ENCODE assay signal across 23 mouse cellular contexts in the genomic region with DNA sequence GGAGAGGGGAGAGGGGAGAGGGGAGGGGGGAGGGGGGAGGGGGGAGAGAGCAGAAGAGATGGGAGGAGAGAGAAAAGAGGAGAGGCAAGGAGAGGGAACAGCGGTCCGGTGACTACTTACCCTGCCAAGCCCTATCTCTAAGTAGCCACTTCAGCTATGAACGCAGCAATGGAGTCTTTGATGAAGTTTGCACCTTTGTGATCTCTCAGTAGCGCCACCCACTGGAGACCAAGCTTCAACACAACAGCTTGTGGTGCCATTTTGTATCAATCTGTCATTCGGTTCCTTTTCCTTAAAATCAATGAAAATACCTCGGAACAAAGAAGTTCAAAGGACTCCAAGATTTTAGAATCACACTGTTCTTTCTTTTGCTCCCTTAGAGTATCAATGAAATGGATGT.
DNase-seq lines count a peak whose midpoint lies in the region; ATAC-seq and TF ChIP-seq lines count a peak whose summit lies in the region.
"Had no signal": no experiment of that assay in that cellular context is flagged by ENCODE, and none has a peak within 500 bp of the region (broad histone marks: within the 10 kb centered on the region; RNA-seq: fewer than 3 reads in every experiment).

No protein-coding gene starts in this region.

- DNase-seq in lung, postnatal 0 days (ENCODE audit: low spot score), result peak; percentile 6
- DNase-seq in lung, postnatal 4 days, result no peak
- DNase-seq in ES-E14 (ENCODE audit: low read depth, low spot score) (peak; percentile 24), ZHBTc4 (ENCODE audit: low read depth, low spot score) (peak; percentile 53)
- peak; percentile 23 for DNase-seq in testis, postnatal 14 days (ENCODE audit: low spot score)
- DNase-seq in left cerebral cortex, postnatal 36 days (ENCODE audit: low spot score in 2 of 2), result no peak
- DNase-seq in embryo, embryonic 11 days, result no peak
- DNase-seq in forebrain, embryonic 11.5 days (ENCODE audit: low spot score), result no peak
- DNase-seq: adrenal gland, adult 2 months; adrenal gland, postnatal 25 days; cerebellum, adult 11-12 months; cerebellum, adult 8-10 months; cerebellum, postnatal 10 days; gastrocnemius, postnatal 10 days; heart, adult 11 months had no signal

- no peak for TF ChIP-seq CTCF in lung, postnatal 0 days (IDR thresholded peaks at IDR 0.05)

- H3K9ac ChIP-seq in lung, postnatal 0 days (replicated peaks; ENCODE audit: low read depth), result no peak overlapping the region
- H3K9ac ChIP-seq in ES-E14 (ENCODE audit: insufficient read depth, low read depth, low read length, poor library complexity, severe bottlenecking), result no peak overlapping the region
- no peak overlapping the region for H3K9ac ChIP-seq in forebrain, embryonic 11.5 days (ENCODE audit: low read length)
- H3K9ac ChIP-seq: embryonic facial prominence, embryonic 12.5 days; embryonic facial prominence, embryonic 15.5 days; forebrain, embryonic 12.5 days; forebrain, embryonic 15.5 days; hindbrain, embryonic 12.5 days; hindbrain, embryonic 15.5 days had no signal

- H3K9me3 ChIP-seq in lung, postnatal 0 days (ENCODE audit: low read length), result no peaks in the 10 kb centered on the region
- H3K9me3 ChIP-seq in ES-E14 (ENCODE audit: control insufficient read depth, insufficient read depth, low read depth, low read length), result no peaks in the 10 kb centered on the region
- H3K9me3 ChIP-seq in forebrain, embryonic 11.5 days (ENCODE audit: control insufficient read depth, low read length), result no peaks in the 10 kb centered on the region
- H3K9me3 ChIP-seq: embryonic facial prominence, embryonic 12.5 days; embryonic facial prominence, embryonic 15.5 days; forebrain, embryonic 12.5 days; forebrain, embryonic 15.5 days; hindbrain, embryonic 12.5 days; hindbrain, embryonic 15.5 days had no signal

- no peaks in the 10 kb centered on the region for H3K4me1 ChIP-seq in lung, postnatal 0 days (ENCODE audit: insufficient read depth, low read depth, low read length)
- no peaks in the 10 kb centered on the region for H3K4me1 ChIP-seq in ES-E14 (ENCODE audit: control insufficient read depth in 2 of 2, insufficient read depth in 2 of 2, low read length in 2 of 2, poor library complexity in 1 of 2)
- H3K4me1 ChIP-seq in forebrain, embryonic 11.5 days (replicated peaks; ENCODE audit: control insufficient read depth, insufficient read depth, low read length), result no peaks in the 10 kb centered on the region
- H3K4me1 ChIP-seq: embryonic facial prominence, embryonic 12.5 days; embryonic facial prominence, embryonic 15.5 days; forebrain, embryonic 12.5 days; forebrain, embryonic 15.5 days; hindbrain, embryonic 12.5 days; hindbrain, embryonic 15.5 days had no signal

- in situ Hi-C loops in ES-E14 (cut with MboI; ENCODE audit: low sequenced_read_pairs in 2 of 2, unreplicated experiment in 2 of 2), result no loop called here

- intact Hi-C loops in left cerebral cortex, postnatal 36 days (cut with DNase I), result no loop called here

- H3K27me3 ChIP-seq in lung, postnatal 0 days (replicated peaks; ENCODE audit: insufficient read depth, low read length), result no peaks in the 10 kb centered on the region
- H3K27me3 ChIP-seq in forebrain, embryonic 11.5 days (ENCODE audit: control insufficient read depth, insufficient read depth, low read length), result no peaks in the 10 kb centered on the region
- H3K27me3 ChIP-seq: embryonic facial prominence, embryonic 12.5 days; embryonic facial prominence, embryonic 15.5 days; forebrain, embryonic 12.5 days; forebrain, embryonic 15.5 days; hindbrain, embryonic 12.5 days; hindbrain, embryonic 15.5 days had no signal

- H3K36me3 ChIP-seq in lung, postnatal 0 days (ENCODE audit: insufficient read depth, low read length), result no peaks in the 10 kb centered on the region
- no peaks in the 10 kb centered on the region for H3K36me3 ChIP-seq in ES-E14 (ENCODE audit: control insufficient read depth, insufficient read depth, low read length, poor library complexity, severe bottlenecking)
- H3K36me3 ChIP-seq in forebrain, embryonic 11.5 days (ENCODE audit: control insufficient read depth, insufficient read depth, low read length), result no peaks in the 10 kb centered on the region
- H3K36me3 ChIP-seq: embryonic facial prominence, embryonic 12.5 days; embryonic facial prominence, embryonic 15.5 days; forebrain, embryonic 12.5 days; forebrain, embryonic 15.5 days; hindbrain, embryonic 12.5 days; hindbrain, embryonic 15.5 days had no signal

- 67% methylated on average over 6 of the region's 6 CpGs for WGBS in lung, postnatal 0 days
- WGBS in forebrain, embryonic 11.5 days, result 81% methylated on average over 6 of the region's 6 CpGs

- H3K4me3 ChIP-seq in lung, postnatal 0 days (ENCODE audit: low read depth, low read length), result no peak overlapping the region
- no peak overlapping the region for H3K4me3 ChIP-seq in ES-E14 (ENCODE audit: insufficient read depth in 1 of 2, low read depth in 1 of 2, low read length in 2 of 2, poor library complexity in 1 of 2, severe bottlenecking in 1 of 2)
- no peak overlapping the region for H3K4me3 ChIP-seq in forebrain, embryonic 11.5 days (ENCODE audit: low read depth, low read length)
- H3K4me3 ChIP-seq: embryonic facial prominence, embryonic 12.5 days; embryonic facial prominence, embryonic 15.5 days; forebrain, embryonic 12.5 days; forebrain, embryonic 15.5 days; hindbrain, embryonic 12.5 days; hindbrain, embryonic 15.5 days had no signal

- no peak overlapping the region for H3K27ac ChIP-seq in lung, postnatal 0 days (ENCODE audit: low read length)
- H3K27ac ChIP-seq in ES-E14 (ENCODE audit: insufficient read depth, low read depth, low read length, poor library complexity, severe bottlenecking), result no peak overlapping the region
- H3K27ac ChIP-seq in forebrain, embryonic 11.5 days (ENCODE audit: low read depth, low read length), result no peak overlapping the region
- H3K27ac ChIP-seq: embryonic facial prominence, embryonic 12.5 days; embryonic facial prominence, embryonic 15.5 days; forebrain, embryonic 12.5 days; forebrain, embryonic 15.5 days; hindbrain, embryonic 12.5 days; hindbrain, embryonic 15.5 days had no signal

- TF ChIP-seq EP300 in lung, postnatal 0 days (IDR thresholded peaks at IDR 0.05), result no peak

- no peak for ATAC-seq in lung, postnatal 0 days
- no peak for ATAC-seq in forebrain, embryonic 11.5 days (replicated peaks; ENCODE audit: low FRiP score)
- ATAC-seq: CD4-positive, CD25-positive, alpha-beta regulatory T cell, adult 4 months; forebrain, embryonic 15.5 days had no signal

- no peak overlapping the region for H3K4me2 ChIP-seq in lung, postnatal 0 days (replicated peaks; ENCODE audit: low read depth, low read length)
- H3K4me2 ChIP-seq in forebrain, embryonic 11.5 days (ENCODE audit: low read depth, low read length, severe bottlenecking), result no peak overlapping the region
- H3K4me2 ChIP-seq: embryonic facial prominence, embryonic 12.5 days; embryonic facial prominence, embryonic 15.5 days; forebrain, embryonic 12.5 days; forebrain, embryonic 15.5 days; heart, embryonic 11.5 days; hindbrain, embryonic 12.5 days; hindbrain, embryonic 15.5 days had no signal

TF ChIP-seq in ES-E14, 5 proteins besides CTCF, POLR2A, EP300 and RAD21:
- TF ChIP-seq ZC3H11A (IDR thresholded peaks at IDR 0.05; ENCODE audit: borderline replicate concordance, low read depth, low read length), result no peak
- TF ChIP-seq MAFK (IDR thresholded peaks at IDR 0.05; ENCODE audit: insufficient read depth, low read depth, low read length), result no peak
- no peak for TF ChIP-seq HCFC1 (IDR thresholded peaks at IDR 0.05; ENCODE audit: borderline replicate concordance, insufficient read depth, low read length)
- TF ChIP-seq CHD2 (IDR thresholded peaks at IDR 0.05; ENCODE audit: low read depth, low read length), result no peak

Comparison
In these comparisons a context has a peak if more than half of its experiments do, and no peak if none do; other contexts are left out.
1. DNase-seq: peak in lung, postnatal 0 days (single experiment), ES-E14 (single experiment), ZHBTc4 (single experiment) and testis, postnatal 14 days (single experiment); none in lung, postnatal 4 days (0 of 2), left cerebral cortex, postnatal 36 days (0 of 2), embryo, embryonic 11 days (single experiment) and forebrain, embryonic 11.5 days (single experiment).